Mouse (Mus musculus) embryonic facial prominence, embryonic 14.5 days (tissue): Measurements from ENCODE around the gene Tirap. TPM values are rescaled to one million over a fixed set of nuclear protein-coding genes. Genes with fewer than 3 reads are reported as not detected.

ENCODE experiments used
- ATAC-seq: fragments of 200-750 bp; cut with Nextera tagmentation; 2 replicates; pipeline ENCODE4 v1.8.0; 2017; ENCODE audit warnings: low read depth, moderate number of reproducible peaks, moderate TSS enrichment
- DNase-seq: peaks from one replicate; pipeline ENCODE4 v3.0.0-alpha.2; 2015; ENCODE audit warnings: low spot score
- H3K27ac ChIP-seq: fragments of 300-500 bp; sonication (generic); replicated peaks from 2 replicates; pipeline ENCODE4 v1.5.1; 2014; ENCODE audit warnings: low read depth, mild to moderate bottlenecking, low read length, moderate library complexity
- H3K27me3 ChIP-seq: fragments of 300-500 bp; sonication (generic); replicated peaks from 2 replicates; pipeline ENCODE4 v1.6.1; 2014; ENCODE audit warnings: low read length; ENCODE audit not compliant: control insufficient read depth, insufficient read depth
- H3K36me3 ChIP-seq: fragments of 300-500 bp; sonication (generic); 2 replicates; pipeline ENCODE4 v1.6.1; 2014; ENCODE audit warnings: low read length, mixed read lengths; ENCODE audit not compliant: control insufficient read depth, insufficient read depth
- H3K4me1 ChIP-seq: fragments of 300-500 bp; sonication (generic); 2 replicates; pipeline ENCODE4 v1.6.1; 2014; ENCODE audit warnings: antibody characterized with exemption, low read length; ENCODE audit not compliant: control insufficient read depth, insufficient read depth
- H3K4me2 ChIP-seq: fragments of 300-500 bp; sonication (generic); 2 replicates; pipeline ENCODE4 v1.6.1; 2014; ENCODE audit warnings: low read depth, mild to moderate bottlenecking, low read length, moderate library complexity, mixed read lengths
- H3K4me3 ChIP-seq: fragments of 300-500 bp; sonication (generic); 2 replicates; pipeline ENCODE4 v1.5.1; 2014; ENCODE audit warnings: low read depth, mild to moderate bottlenecking, low read length
- H3K9ac ChIP-seq: fragments of 300-500 bp; sonication (generic); 2 replicates; pipeline ENCODE4 v1.6.1; 2014; ENCODE audit warnings: low read depth, mild to moderate bottlenecking, low read length, moderate library complexity, mixed read lengths
- H3K9me3 ChIP-seq: fragments of 300-500 bp; sonication (generic); 2 replicates; pipeline ENCODE4 v1.6.1; 2016; ENCODE audit warnings: low read length; ENCODE audit not compliant: control insufficient read depth
- WGBS: fragments of 180-500 bp; shearing (Covaris S2); extraction: QIAGEN DNeasy Blood & Tissue Kit; methylation state at CpG from one replicate; pipeline ENCODE4 v1.1.7; 2014; 5-methylcytosine and 5-hydroxymethylcytosine counted together
- polyA plus RNA-seq: library from polyadenylated mRNA; unstranded; fragments of >200 nt; fragmentation: Nextera tagmentation; extraction: Ambion mirVana; gene quantifications from 2 replicates; pipeline ENCODE4 v1.2.1, GENCODE M21; 2014

The Tirap gene
- polyA plus RNA-seq = 10.0 and 10.8 TPM in 2 replicates

- Histone ChIP-seq H3K4me3 (peak within 1 kb of the TSS; percentile 68), H3K9ac (peak within 1 kb of the TSS; percentile 77), H3K4me2 (peak within 1 kb of the TSS; percentile 87), H3K4me1 (peaks cover 7% of the 10 kb centered on the region; the same call in 1 of the 2 replicates), H3K9me3 (no peaks in the 10 kb centered on the region), H3K27ac (peak within 1 kb of the TSS; percentile 52), H3K27me3 (no peaks in the 10 kb centered on the region), H3K36me3 (peaks cover 9% of the 10 kb centered on the region)
- ATAC-seq (peak; percentile 97), DNase-seq (peak; percentile 90)
- WGBS = 1% methylated on average over 23 of the region's 44 CpGs
These were observed at the start of gene Tirap, which contains the start of gene Srpr for GRCm38 (mm10) chr9:35199772-35200471. Tirap (minus strand) TSS chr9:35200291. Srpr (plus strand) TSS chr9:35200175.

- Histone ChIP-seq H3K4me2 (no peak overlapping the region; the same call in 1 of the 2 replicates), H3K27ac (peak overlapping the region; percentile 75), H3K4me3 (no peak overlapping the region), H3K36me3 (no peaks in the 10 kb centered on the region), H3K9ac (no peak overlapping the region), H3K27me3 (no peaks in the 10 kb centered on the region), H3K9me3 (no peaks in the 10 kb centered on the region), H3K4me1 (peaks cover 9% of the 10 kb centered on the region)
- DNase-seq = peak; percentile 84
- peak; percentile 57; the same call in 1 of the 2 replicates for ATAC-seq
These were observed 49.4 kb upstream of the Tirap start for GRCm38 (mm10) chr9:35249476-35249875.

- Histone ChIP-seq H3K4me2 (no peak overlapping the region), H3K27ac (no peak overlapping the region), H3K4me1 (peaks cover 9% of the 10 kb centered on the region), H3K4me3 (no peak overlapping the region), H3K9ac (no peak overlapping the region), H3K9me3 (no peaks in the 10 kb centered on the region), H3K27me3 (no peaks in the 10 kb centered on the region), H3K36me3 (no peaks in the 10 kb centered on the region)
- WGBS = 84% methylated on average over 2 of the region's 2 CpGs
- DNase-seq (no peak), ATAC-seq (no peak)
These were observed 47.3 kb upstream of the Tirap start for GRCm38 (mm10) chr9:35247405-35247804.

DNA sequence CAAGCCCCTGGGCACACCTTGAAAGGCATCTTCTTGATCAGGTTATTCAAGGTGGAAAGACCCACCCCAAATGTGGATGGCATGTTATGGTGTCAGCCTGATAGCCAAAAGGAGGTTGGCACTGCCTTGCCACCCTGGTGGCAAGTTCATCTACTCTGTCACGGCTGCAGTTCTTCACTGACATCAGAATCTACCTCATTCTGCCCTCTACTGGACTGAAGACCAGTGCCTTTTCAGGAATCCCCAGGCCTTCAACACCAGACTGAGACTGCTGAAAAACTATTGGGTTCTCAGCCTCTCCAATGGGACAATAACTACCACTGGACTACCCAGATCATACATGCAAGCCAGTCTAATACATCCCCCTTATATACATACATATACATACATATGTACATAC, 39.6 kb upstream of the Tirap start:
- WGBS = 100% methylated on average over 1 of the region's 1 CpGs
- Histone ChIP-seq H3K27ac (no peak overlapping the region), H3K4me2 (no peak overlapping the region), H3K4me1 (0 out of 2 replicates have a peak, but pooled peaks cover 4% of the 10 kb centered on the region), H3K9ac (no peak overlapping the region), H3K4me3 (no peak overlapping the region), H3K9me3 (no peaks in the 10 kb centered on the region), H3K36me3 (peaks cover 6% of the 10 kb centered on the region; the same call in 1 of the 2 replicates), H3K27me3 (no peaks in the 10 kb centered on the region)
- ATAC-seq (no peak), DNase-seq (no peak)

DNA sequence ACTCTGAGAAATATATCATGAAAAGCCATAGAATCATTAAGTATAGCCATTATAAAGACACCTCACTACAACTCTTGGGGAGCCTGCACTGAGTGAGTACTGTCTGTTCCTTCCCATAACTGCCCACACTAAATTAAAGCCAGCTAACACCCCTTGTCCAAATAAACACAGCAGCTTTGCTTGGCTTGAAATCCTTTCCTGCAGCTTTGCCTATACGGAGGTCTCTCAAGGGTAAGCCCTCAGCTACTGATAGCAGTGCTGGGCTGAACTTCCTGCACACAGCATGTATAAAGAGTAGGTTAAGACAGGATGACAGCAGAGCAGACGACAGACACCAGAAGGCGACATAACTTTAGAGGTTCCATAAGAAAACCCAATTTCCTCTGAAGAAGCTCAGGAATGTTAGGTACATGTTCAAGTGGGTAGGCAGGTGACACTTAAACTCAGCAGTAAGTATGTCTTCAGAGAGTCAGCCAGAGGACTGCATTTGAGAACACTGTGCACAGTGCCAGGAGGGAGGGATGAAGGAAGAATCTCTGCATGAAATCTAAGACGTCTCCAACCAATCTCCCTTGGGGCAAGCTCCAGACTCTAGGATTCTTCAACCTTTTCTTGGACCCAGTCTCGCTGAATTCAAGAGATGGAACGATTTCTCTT, 39.0 kb upstream of the Tirap start:
- Histone ChIP-seq H3K9me3 (no peaks in the 10 kb centered on the region), H3K27me3 (no peaks in the 10 kb centered on the region)

DNA sequence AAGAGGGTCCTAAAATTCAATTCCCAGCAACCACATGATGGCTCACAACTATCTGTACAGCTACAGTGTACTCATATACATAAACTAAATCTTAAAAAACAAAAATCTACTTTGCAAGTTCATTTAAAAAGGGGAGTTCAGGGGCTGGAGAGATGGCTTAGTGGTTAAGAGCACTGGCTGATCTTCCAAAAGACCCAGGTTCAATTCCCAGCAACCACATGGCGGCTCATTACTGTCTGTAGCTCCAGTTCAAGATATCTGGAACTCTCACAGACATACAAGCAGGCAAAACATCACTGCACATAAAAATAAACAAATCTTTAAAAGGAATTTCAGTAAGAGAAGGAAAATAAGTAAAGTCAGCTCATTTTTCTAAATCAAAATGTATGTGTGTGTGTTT, 38.3 kb upstream of the Tirap start:
- Histone ChIP-seq H3K36me3 (peaks cover 19% of the 10 kb centered on the region; the same call in 1 of the 2 replicates), H3K9me3 (no peaks in the 10 kb centered on the region)
- DNase-seq = no peak

More for the DNA sequence above, 39.0 kb upstream of the Tirap start:
- Histone ChIP-seq H3K4me1 (0 out of 2 replicates have a peak, but pooled peaks cover 4% of the 10 kb centered on the region), H3K9ac (no peak overlapping the region), H3K27ac (no peak overlapping the region), H3K36me3 (peaks cover 13% of the 10 kb centered on the region; the same call in 1 of the 2 replicates), H3K4me2 (no peak overlapping the region), H3K4me3 (no peak overlapping the region)
- 62% methylated on average over 6 of the region's 6 CpGs for WGBS
- ATAC-seq = 0 out of 2 replicates have a peak, but pooled peaks have one; percentile 15
- DNase-seq = peak; percentile 23

GRCm38 (mm10) chr9:35235996-35236395, 35.9 kb upstream of the Tirap start:
- Histone ChIP-seq H3K4me2 (no peak overlapping the region), H3K9me3 (no peaks in the 10 kb centered on the region), H3K9ac (no peak overlapping the region), H3K27ac (no peak overlapping the region), H3K27me3 (no peaks in the 10 kb centered on the region), H3K4me3 (no peak overlapping the region), H3K4me1 (0 out of 2 replicates have a peak, but pooled peaks cover 4% of the 10 kb centered on the region), H3K36me3 (peaks cover 31% of the 10 kb centered on the region; the same call in 1 of the 2 replicates)
- 50% methylated on average over 3 of the region's 3 CpGs for WGBS
- no peak for DNase-seq
- ATAC-seq = no peak

More for the DNA sequence above, 38.3 kb upstream of the Tirap start:
- Histone ChIP-seq H3K4me1 (0 out of 2 replicates have a peak, but pooled peaks cover 4% of the 10 kb centered on the region), H3K4me2 (no peak overlapping the region), H3K9ac (no peak overlapping the region), H3K4me3 (no peak overlapping the region), H3K27me3 (no peaks in the 10 kb centered on the region), H3K27ac (no peak overlapping the region)
- WGBS = 86% methylated on average over 1 of the region's 1 CpGs
- ATAC-seq = no peak

GRCm38 (mm10) chr9:35228671-35229070, 28.6 kb upstream of the Tirap start:
- Histone ChIP-seq H3K9ac (no peak overlapping the region), H3K4me2 (no peak overlapping the region), H3K27ac (no peak overlapping the region), H3K4me3 (no peak overlapping the region), H3K9me3 (no peaks in the 10 kb centered on the region), H3K27me3 (no peaks in the 10 kb centered on the region), H3K4me1 (no peaks in the 10 kb centered on the region), H3K36me3 (peaks cover 30% of the 10 kb centered on the region; the same call in 1 of the 2 replicates)
- WGBS = 84% methylated on average over 3 of the region's 3 CpGs
- ATAC-seq (no peak), DNase-seq (no peak)
